Mouse (Mus musculus) T-helper 2 cell (primary cell): ENCODE data around the gene Cdk19.
"Not testable (repeated sequence)": the region's sequence is repeated elsewhere in the genome, so short reads cannot be mapped to it uniquely, and the experiment has no call there.

Source experiments
- in situ Hi-C: fragments of 300-600 bp; cut with MboI, MseI; formaldehyde crosslinking; loops from one replicate; pipeline ENCODE4 v1.15.1; 2025; ENCODE audit warnings: high pct_unique_total_duplicates

Gene Cdk19

GRCm38 (mm10) chr10:40385397-40385796 lies 46.0 kb downstream of the Cdk19 start:
- in situ Hi-C loops: no loop called here

- in situ Hi-C loops: no loop called here
Observed at GRCm38 (mm10) chr10:40386126-40386525, 46.8 kb downstream of the Cdk19 start.

- in situ Hi-C loops: no loop called here
Observed at GRCm38 (mm10) chr10:40393447-40394143, 54.2 kb downstream of the Cdk19 start.

- in situ Hi-C loops: no loop called here
Observed at GRCm38 (mm10) chr10:40398842-40399241, 59.5 kb downstream of the Cdk19 start.

- in situ Hi-C loops: no loop called here
Observed at GRCm38 (mm10) chr10:40399328-40399727, 60.0 kb downstream of the Cdk19 start.

GRCm38 (mm10) chr10:40400293-40400692 lies 60.9 kb downstream of the Cdk19 start:
- in situ Hi-C loops: no loop called here

- in situ Hi-C loops: no loop called here
Observed at GRCm38 (mm10) chr10:40406655-40407054, 67.3 kb downstream of the Cdk19 start.

GRCm38 (mm10) chr10:40409336-40409735 lies 70.0 kb downstream of the Cdk19 start:
- in situ Hi-C loops: no loop called here

GRCm38 (mm10) chr10:40411370-40411769 lies 72.0 kb downstream of the Cdk19 start:
- in situ Hi-C loops: no loop called here

GRCm38 (mm10) chr10:40416944-40417343 lies 77.6 kb downstream of the Cdk19 start:
- in situ Hi-C loops: no loop called here

GRCm38 (mm10) chr10:40419841-40420240 lies 80.5 kb downstream of the Cdk19 start:
- in situ Hi-C loops: no loop called here

- in situ Hi-C loops: no loop called here
Observed at GRCm38 (mm10) chr10:40420703-40421102, 81.3 kb downstream of the Cdk19 start.

GRCm38 (mm10) chr10:40421724-40422123 lies 82.4 kb downstream of the Cdk19 start:
- in situ Hi-C loops: no loop called here

GRCm38 (mm10) chr10:40422696-40423095 lies 83.3 kb downstream of the Cdk19 start:
- in situ Hi-C loops: no loop called here

- in situ Hi-C loops: not testable (repeated sequence)
Observed at GRCm38 (mm10) chr10:40424428-40424827, 85.1 kb downstream of the Cdk19 start.

- in situ Hi-C loops: no loop called here
Observed at GRCm38 (mm10) chr10:40425243-40426095, 86.1 kb downstream of the Cdk19 start.

- in situ Hi-C loops: no loop called here
Observed at GRCm38 (mm10) chr10:40426096-40426450, 86.7 kb downstream of the Cdk19 start.

- in situ Hi-C loops: no loop called here
Observed at GRCm38 (mm10) chr10:40428633-40429032, 89.3 kb downstream of the Cdk19 start.

- in situ Hi-C loops: no loop called here
Observed at GRCm38 (mm10) chr10:40429081-40429480, 89.7 kb downstream of the Cdk19 start.

GRCm38 (mm10) chr10:40430209-40430608 lies 90.8 kb downstream of the Cdk19 start:
- in situ Hi-C loops: no loop called here

- in situ Hi-C loops: no loop called here
Observed at GRCm38 (mm10) chr10:40431957-40432356, 92.6 kb downstream of the Cdk19 start.

GRCm38 (mm10) chr10:40432375-40432774 lies 93.0 kb downstream of the Cdk19 start:
- in situ Hi-C loops: no loop called here

GRCm38 (mm10) chr10:40435402-40435801 lies 96.0 kb downstream of the Cdk19 start:
- in situ Hi-C loops: no loop called here
